Mouse (Mus musculus) neural tube, embryonic 12.5 days (tissue): ENCODE data around the gene Six2. TPM values are rescaled to one million over a fixed set of nuclear protein-coding genes. Genes with fewer than 3 reads are reported as not detected.
"Not testable (repeated sequence)": the region's sequence is repeated elsewhere in the genome, so short reads cannot be mapped to it uniquely, and the experiment has no call there.

Source experiments
- ATAC-seq: fragments of 200-750 bp; cut with Nextera tagmentation; 2 replicates; pipeline ENCODE4 v1.8.0; 2017; ENCODE audit warnings: low read depth, mild to moderate bottlenecking, moderate TSS enrichment, moderate library complexity; ENCODE audit not compliant: low FRiP score
- H3K27ac ChIP-seq: fragments of 300-500 bp; sonication (generic); 2 replicates; pipeline ENCODE4 v1.5.1; 2016
- H3K27me3 ChIP-seq: fragments of 300-500 bp; sonication (generic); replicated peaks from 2 replicates; pipeline ENCODE4 v1.6.1; 2016; ENCODE audit warnings: mild to moderate bottlenecking
- H3K36me3 ChIP-seq: fragments of 300-500 bp; sonication (generic); 2 replicates; pipeline ENCODE4 v1.6.1; 2016; ENCODE audit warnings: mild to moderate bottlenecking
- H3K4me1 ChIP-seq: fragments of 300-500 bp; sonication (generic); 2 replicates; pipeline ENCODE4 v1.6.1; 2016
- H3K4me2 ChIP-seq: fragments of 300-500 bp; sonication (generic); replicated peaks from 2 replicates; pipeline ENCODE4 v1.6.1; 2016; ENCODE audit warnings: mild to moderate bottlenecking
- H3K4me3 ChIP-seq: fragments of 300-500 bp; sonication (generic); 2 replicates; pipeline ENCODE4 v1.5.1; 2016
- H3K9ac ChIP-seq: fragments of 300-500 bp; sonication (generic); 2 replicates; pipeline ENCODE4 v1.6.1; 2016; ENCODE audit warnings: mild to moderate bottlenecking
- H3K9me3 ChIP-seq: fragments of 300-500 bp; sonication (generic); 2 replicates; pipeline ENCODE4 v1.6.1; 2016; ENCODE audit warnings: mild to moderate bottlenecking
- WGBS: fragments of 180-500 bp; shearing (Covaris S2); methylation state at CpG from one replicate; pipeline ENCODE4 v1.1.7; 2016; 5-methylcytosine and 5-hydroxymethylcytosine counted together
- polyA plus RNA-seq: library from polyadenylated mRNA; unstranded; fragments of >200 nt; fragmentation: Nextera tagmentation; extraction: Ambion mirVana; gene quantifications from 2 replicates; pipeline ENCODE4 v1.2.1, GENCODE M21; 2016

Six2 gene
- polyA plus RNA-seq, 1 experiment from 2014 or later: 0.75 TPM

DNA sequence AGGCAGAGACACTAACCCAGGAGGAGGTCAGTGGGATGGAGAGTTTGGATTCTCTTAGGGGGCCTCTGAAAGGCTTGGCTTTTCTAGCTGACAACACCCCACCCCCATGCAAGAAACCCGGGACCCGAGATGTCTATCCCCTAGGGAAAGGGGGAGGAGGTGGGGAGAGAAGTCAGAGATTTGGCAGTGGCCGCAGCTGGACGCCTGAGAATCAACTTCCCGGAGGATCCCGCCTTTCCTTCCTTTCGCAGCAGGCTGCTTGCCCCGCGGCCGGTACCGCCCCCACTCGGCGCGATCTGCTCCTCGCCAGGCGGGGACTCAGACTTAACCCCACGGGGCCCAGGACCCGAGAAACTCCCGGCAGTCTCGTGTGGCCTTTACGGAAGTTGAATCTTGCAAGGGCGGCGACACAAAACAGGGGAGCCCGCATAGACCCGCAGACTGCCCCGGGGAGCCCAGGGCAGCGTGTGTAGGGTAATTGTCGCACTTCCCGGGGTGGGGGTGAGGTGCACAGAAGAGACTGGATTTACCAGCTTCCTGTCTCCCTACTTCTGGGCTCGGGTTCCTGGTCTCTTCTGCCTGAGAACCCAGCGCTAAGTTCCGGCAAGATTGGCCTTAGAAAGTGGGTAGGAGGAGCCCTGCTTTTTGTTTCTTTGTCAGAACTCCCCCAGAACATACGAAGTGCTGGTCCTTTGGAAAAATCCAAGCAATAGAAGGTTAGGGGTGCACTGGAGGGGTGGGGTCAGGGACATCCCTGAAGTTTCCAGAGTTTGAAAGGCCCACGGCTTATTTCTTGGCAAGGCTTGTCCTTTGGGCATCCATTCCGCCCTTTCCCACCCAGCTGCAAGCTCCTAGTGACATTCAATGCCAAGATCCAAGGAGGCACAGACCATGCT is 1.1 kb upstream of the Six2 start:
- 1% methylated on average over 35 of the region's 35 CpGs for WGBS
- Histone ChIP-seq H3K4me1 (peaks cover 26% of the 10 kb centered on the region), H3K4me3 (peak overlapping the region; percentile 18), H3K36me3 (no peaks in the 10 kb centered on the region), H3K27ac (no peak overlapping the region), H3K27me3 (peaks cover 99% of the 10 kb centered on the region), H3K9ac (no peak overlapping the region), H3K4me2 (peak overlapping the region; percentile 57), H3K9me3 (no peaks in the 10 kb centered on the region)
- ATAC-seq: no peak

DNA sequence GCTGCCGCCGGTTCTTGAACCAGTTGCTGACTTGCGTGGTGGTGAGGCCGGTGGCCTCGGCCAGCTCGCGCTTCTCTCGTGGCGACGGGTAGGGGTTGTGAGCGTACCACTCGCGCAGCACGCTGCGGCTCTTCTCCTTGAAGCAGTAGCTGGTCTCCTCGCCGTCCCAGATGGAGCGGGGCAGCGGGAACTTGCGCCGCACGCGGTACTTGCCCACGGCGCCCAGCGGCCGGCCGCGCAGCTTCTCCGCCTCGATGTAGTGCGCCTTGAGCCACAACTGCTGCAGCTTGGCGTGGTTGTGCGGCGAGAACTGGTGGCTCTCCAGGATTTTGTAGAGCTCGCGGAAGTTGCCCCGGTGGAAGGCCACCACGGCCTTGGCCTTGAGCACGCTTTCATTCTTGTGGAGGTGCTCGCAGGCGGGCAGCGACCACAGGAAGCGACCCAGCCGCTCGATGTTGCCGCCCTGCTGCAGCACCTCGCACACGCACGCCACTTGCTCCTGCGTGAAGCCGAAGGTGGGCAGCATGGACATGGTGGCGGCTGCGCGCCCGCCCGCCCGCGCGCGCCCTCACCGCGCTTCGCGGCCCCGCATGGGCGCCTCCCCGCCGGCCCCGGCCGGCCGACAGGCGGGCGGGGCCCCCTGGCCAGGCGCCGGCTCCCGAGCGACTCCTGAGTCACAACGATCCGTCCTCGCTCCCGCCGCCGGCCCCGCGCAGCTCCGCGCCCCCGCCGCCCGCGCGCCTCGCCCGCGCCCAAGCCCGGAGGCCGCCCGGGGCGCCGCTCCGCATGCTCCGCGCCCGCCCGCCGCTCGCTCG is 446 bp downstream of the Six2 start:
- H3K27me3 ChIP-seq: peaks cover 99% of the 10 kb centered on the region
- H3K9me3 ChIP-seq: no peaks in the 10 kb centered on the region
- H3K9ac ChIP-seq: no peak overlapping the region
- peak overlapping the region; percentile 57 for H3K4me2 ChIP-seq
- WGBS: under 1% methylated on average over 95 of the region's 109 CpGs
- ATAC-seq: peak; percentile 49
- peaks cover 26% of the 10 kb centered on the region for H3K4me1 ChIP-seq
- no peaks in the 10 kb centered on the region for H3K36me3 ChIP-seq
- peak overlapping the region; percentile 39 for H3K4me3 ChIP-seq
- H3K27ac ChIP-seq: no peak overlapping the region

DNA sequence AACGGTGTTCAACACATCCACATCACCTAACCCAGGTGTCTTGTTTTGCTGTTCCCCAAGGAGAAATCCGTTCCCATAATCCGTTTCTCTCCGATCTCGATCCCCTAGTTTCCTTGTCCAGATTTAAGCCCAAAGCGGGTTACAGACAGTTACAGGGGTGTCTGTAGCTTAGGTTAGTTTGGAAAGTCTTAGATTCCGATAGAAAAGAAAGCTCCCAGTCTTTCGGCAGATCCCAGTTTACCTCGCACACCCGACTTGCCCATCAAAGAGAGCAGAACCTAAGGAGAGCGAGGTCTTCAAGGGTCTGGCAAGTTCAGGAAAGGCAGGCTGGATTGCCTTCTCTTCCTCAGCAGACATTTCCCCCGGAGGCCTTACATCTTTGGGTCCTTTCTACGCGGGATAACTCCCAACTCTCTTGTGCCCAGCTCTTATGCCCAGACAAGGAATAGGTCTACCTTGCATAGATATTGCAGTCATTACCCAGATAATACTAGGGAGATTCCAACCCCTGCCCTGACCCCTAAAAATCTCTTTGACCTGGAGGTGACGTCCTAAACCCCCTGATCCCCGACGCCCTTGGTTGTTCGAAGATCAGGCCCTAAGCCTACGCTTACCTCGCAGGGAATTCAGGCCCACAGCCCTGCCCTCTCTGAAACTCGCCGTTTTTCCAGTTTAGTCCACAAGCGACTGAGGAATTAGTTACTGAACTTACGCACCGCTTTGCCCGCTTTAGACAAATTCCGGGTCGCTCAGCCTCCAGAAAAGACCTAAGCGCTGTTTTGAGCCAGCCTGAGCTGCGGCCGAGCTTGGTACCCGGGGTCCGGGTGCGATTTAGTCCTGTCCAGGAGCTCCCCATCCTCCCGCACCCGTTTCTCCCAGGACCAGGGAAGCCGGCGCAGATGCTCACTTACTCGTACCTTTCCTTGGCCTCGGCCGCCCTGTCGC is 1.3 kb downstream of the Six2 start:
- Histone ChIP-seq H3K4me3 (peak overlapping the region; percentile 39), H3K4me2 (peak overlapping the region; percentile 57), H3K4me1 (peaks cover 26% of the 10 kb centered on the region), H3K9me3 (no peaks in the 10 kb centered on the region), H3K27me3 (peaks cover 99% of the 10 kb centered on the region), H3K9ac (no peak overlapping the region), H3K27ac (no peak overlapping the region), H3K36me3 (no peaks in the 10 kb centered on the region)
- no peak for ATAC-seq
- WGBS: 1% methylated on average over 42 of the region's 42 CpGs

DNA sequence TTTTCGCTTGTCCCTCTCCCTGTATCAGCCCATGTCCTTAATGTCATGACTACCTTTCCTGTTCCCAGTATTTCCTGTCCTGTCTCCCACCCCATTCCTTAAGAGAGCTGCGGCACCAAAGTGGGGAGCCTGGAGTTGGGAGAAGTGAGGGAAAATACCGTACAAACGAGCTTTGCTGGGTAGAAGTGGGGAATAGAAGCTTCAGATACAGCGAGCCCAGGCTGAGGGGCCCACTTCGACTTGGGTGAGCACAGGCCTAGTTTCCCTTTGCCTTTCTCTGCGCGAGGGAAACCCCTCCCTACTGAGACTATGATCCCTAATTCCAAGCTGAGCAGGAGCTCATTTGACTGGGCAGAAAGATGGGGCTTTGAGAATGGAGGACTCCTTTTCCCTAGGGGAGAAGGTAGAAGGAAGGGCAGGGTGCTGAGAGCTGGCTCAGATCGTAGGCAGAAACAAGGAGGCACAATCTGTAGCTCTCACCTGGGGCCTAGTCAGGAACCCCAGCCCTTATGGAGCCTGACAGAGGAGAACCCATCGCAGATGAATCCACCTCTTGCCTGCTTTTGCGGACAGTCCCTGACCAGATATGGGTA is 2.3 kb downstream of the Six2 start:
- 2% methylated on average over 11 of the region's 11 CpGs for WGBS
- Histone ChIP-seq H3K9me3 (no peaks in the 10 kb centered on the region), H3K4me3 (no peak overlapping the region), H3K27me3 (peaks cover 99% of the 10 kb centered on the region), H3K4me2 (no peak overlapping the region), H3K27ac (no peak overlapping the region), H3K9ac (no peak overlapping the region), H3K4me1 (peaks cover 27% of the 10 kb centered on the region), H3K36me3 (no peaks in the 10 kb centered on the region)
- no peak for ATAC-seq

DNA sequence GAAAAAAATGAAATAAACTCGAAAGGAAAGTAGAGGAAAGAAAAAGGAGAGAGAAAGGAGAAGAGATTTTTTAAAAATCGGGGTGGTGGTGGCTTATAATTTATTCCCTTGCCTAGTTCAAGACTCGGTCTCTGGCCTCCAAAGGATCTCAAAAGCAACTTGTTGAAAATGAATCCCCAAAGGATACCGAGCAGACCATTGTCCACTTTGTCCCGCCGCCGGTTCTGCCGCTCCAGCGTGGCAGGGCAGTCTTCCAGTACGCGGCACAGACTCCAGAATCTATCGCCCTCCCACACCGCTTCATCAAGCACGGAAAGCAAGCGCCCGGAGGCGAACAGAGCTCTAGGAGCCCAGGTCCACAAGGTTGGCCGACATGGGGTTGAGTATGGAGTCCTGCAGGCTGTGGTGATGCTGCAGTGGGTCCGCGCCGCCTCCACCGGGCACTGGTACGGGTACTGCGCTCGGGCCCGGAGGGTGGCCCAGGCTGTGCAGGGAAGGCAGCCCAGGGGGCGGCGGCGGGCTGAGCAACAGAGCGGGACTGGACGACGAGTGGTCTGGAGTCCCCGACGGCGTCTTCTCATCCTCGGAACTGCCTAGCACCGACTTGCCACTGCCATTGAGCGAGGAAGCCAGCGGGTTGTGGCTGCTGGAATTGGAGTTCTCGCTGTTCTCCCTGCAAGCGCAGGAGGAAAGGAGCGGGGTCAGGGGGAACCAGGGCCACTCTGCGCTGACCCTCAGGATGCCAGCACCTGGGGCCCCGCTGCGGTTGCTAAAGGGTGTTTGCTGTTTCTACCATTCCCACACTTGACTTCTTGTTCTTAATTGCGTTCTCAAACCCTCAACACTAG is 3.0 kb downstream of the Six2 start:
- H3K36me3 ChIP-seq: no peaks in the 10 kb centered on the region
- ATAC-seq: no peak
- H3K9me3 ChIP-seq: no peaks in the 10 kb centered on the region
- no peak overlapping the region for H3K9ac ChIP-seq
- H3K4me1 ChIP-seq: peaks cover 30% of the 10 kb centered on the region
- no peak overlapping the region; the same call in 1 of the 2 replicates for H3K4me2 ChIP-seq
- H3K27me3 ChIP-seq: peaks cover 99% of the 10 kb centered on the region
- WGBS: under 1% methylated on average over 46 of the region's 46 CpGs
- no peak overlapping the region for H3K27ac ChIP-seq
- H3K4me3 ChIP-seq: no peak overlapping the region

DNA sequence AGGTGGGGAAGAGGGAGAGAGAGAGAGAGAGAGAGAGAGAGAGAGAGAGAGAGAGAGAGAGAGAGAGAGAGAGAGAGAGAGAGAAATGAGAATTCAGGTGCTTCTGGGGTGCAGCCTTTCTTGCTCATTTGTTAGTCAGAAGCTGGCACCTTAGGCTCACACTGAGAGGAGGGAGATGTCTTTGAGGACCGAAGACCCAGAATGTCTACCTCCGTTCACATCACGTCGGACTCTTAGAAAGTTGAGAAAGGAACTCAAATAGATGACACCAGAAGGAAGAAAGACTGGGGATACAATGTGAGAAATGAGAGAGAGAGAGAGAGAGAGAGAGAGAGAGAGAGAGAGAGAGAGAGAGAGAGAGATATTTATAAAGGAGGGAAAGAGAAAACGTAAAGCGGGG is 3.6 kb downstream of the Six2 start:
- H3K36me3 ChIP-seq, ATAC-seq, H3K4me3 ChIP-seq, H3K9ac ChIP-seq, H3K9me3 ChIP-seq, H3K27ac ChIP-seq, H3K4me2 ChIP-seq: not testable (repeated sequence)
- Histone ChIP-seq H3K27me3 (peaks cover 99% of the 10 kb centered on the region), H3K4me1 (peaks cover 30% of the 10 kb centered on the region)
- WGBS: 2% methylated on average over 6 of the region's 6 CpGs

DNA sequence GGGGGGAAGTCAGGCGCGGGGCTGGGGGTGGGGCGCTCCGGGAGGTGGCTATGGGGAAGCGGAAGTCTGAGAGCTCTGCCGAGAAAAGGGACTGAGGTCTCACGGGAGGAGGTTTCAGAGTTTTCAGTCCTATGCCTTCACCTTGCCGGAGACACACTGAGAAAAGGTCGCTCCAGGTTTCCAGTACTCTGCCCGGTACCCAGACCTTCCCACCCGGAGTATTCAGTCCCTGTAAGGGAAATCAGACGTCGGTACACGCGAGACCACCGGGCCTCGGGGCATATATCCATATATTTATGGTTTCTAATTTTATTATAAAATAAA is 4.1 kb downstream of the Six2 start:
- ATAC-seq: no peak
- H3K9me3 ChIP-seq: no peaks in the 10 kb centered on the region
- H3K4me2 ChIP-seq: no peak overlapping the region
- H3K9ac ChIP-seq: no peak overlapping the region
- no peak overlapping the region for H3K27ac ChIP-seq
- peaks cover 26% of the 10 kb centered on the region for H3K4me1 ChIP-seq
- H3K4me3 ChIP-seq: no peak overlapping the region
- no peaks in the 10 kb centered on the region for H3K36me3 ChIP-seq
- 1% methylated on average over 17 of the region's 17 CpGs for WGBS
- H3K27me3 ChIP-seq: peaks cover 99% of the 10 kb centered on the region

DNA sequence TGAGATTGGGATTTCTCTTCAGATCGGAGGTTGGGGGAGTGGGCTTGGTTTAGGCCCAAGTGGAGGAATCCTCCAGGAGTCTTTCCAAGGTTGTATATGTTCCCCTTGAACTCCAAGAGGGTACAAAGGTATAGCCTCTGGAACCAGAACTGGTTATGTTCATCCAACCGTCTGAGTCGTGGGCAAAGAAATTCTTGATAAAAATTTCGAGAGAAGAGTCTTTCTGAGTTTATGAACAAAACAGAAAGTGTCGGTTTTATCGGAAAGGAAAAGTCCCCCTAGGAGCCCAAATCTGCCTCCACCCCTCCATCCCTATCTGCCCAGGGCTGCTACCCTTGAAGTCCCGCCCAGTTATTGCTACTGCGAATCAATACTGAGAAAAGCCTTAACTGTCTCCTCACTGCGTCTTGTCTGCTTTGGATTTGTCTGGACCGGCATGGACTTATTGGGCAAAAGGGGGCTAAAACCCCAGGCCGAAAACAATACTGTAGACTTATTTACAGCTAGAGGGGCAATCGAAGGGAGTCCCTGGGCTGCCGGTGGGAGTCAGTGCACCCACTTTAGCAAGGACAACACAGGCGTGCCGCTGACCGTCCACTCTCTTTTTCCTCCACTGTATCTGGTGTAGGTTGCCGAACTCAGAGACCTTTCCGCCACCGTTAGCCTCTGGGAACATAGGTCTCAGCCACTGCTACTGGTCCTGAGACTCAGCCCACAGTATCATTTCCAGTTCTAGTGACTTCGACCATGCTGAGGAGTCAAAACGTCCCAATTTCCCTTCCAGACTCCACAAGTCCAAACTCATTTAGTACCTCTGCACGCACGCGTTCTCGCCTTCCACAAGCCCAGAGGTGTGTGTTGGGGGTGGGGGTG is 4.7 kb downstream of the Six2 start:
- peaks cover 99% of the 10 kb centered on the region for H3K27me3 ChIP-seq
- H3K4me1 ChIP-seq: peaks cover 20% of the 10 kb centered on the region
- H3K4me3 ChIP-seq: no peak overlapping the region
- no peak for ATAC-seq
- no peak overlapping the region for H3K4me2 ChIP-seq
- no peak overlapping the region for H3K27ac ChIP-seq
- WGBS: 3% methylated on average over 25 of the region's 25 CpGs
- H3K9ac ChIP-seq: no peak overlapping the region
- H3K9me3 ChIP-seq: no peaks in the 10 kb centered on the region
- H3K36me3 ChIP-seq: no peaks in the 10 kb centered on the region

DNA sequence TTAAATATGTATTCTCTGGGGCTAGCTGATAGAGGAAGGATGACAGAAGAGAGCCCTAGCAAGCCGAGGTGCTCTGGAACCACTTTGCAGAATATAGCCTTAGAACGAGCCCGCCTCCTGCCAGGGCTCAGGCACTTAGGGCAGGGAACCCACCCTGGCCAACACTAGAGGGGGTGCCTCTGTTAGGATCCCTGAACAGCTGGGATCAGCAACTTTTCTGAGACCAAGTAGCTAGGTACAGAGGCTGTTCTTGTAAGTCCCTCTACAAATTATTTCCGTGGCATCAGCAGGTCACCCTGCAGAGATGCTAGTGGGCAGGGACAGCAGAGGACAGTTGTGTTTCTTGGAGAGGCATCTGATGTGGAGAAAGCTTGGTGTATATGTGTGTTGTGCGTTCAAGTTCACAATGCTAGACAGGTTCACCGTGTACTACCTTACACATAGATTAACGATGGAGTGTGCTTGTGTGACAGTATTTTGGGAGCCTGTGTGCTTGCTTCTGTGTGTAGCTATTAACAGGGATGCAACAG is 5.8 kb downstream of the Six2 start:
- H3K4me1 ChIP-seq: peaks cover 10% of the 10 kb centered on the region; the same call in 1 of the 2 replicates
- no peak overlapping the region for H3K4me3 ChIP-seq
- ATAC-seq: no peak
- peaks cover 100% of the 10 kb centered on the region for H3K27me3 ChIP-seq
- no peak overlapping the region for H3K9ac ChIP-seq
- 2% methylated on average over 7 of the region's 7 CpGs for WGBS
- no peak overlapping the region for H3K4me2 ChIP-seq
- no peak overlapping the region for H3K27ac ChIP-seq
- no peaks in the 10 kb centered on the region for H3K9me3 ChIP-seq
- no peaks in the 10 kb centered on the region for H3K36me3 ChIP-seq

DNA sequence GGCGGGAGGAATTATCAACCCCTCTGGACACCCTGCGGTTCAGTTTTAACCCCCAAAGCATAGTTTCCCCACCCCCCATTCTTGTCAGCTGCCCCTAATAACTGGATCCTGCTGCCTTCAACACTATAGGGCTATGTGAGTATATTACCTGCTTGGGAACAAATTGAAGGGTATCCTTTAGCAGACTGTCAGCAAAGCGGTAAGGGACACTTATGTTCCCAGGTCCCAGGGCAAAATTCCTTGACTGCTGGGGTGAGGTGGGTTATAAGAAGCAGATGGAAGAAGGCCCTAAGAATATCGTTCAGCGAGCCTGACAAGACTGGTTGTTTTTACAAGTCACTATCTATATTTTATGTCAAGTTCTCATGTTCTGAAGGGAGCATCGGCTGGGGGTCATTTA is 6.3 kb downstream of the Six2 start:
- Histone ChIP-seq H3K4me2 (no peak overlapping the region), H3K4me3 (no peak overlapping the region), H3K9ac (no peak overlapping the region), H3K4me1 (peaks cover 9% of the 10 kb centered on the region; the same call in 1 of the 2 replicates), H3K27ac (no peak overlapping the region), H3K9me3 (no peaks in the 10 kb centered on the region), H3K36me3 (no peaks in the 10 kb centered on the region), H3K27me3 (peaks cover 99% of the 10 kb centered on the region)
- ATAC-seq: no peak
- 4% methylated on average over 6 of the region's 6 CpGs for WGBS
